Mouse (Mus musculus): Measurements from ENCODE around the gene Gm20721. TPM values are rescaled to one million over a fixed set of nuclear protein-coding genes. Genes with fewer than 3 reads are reported as not detected.
"Not testable (repeated sequence)": the region's sequence is repeated elsewhere in the genome, so short reads cannot be mapped to it uniquely, and the experiment has no call there.

Gene Gm20721
- polyA plus RNA-seq, 1 experiment from 2014 or later, result 7.5 TPM

- Histone ChIP-seq H3K4me1 (peaks cover 45% of the 10 kb centered on the region), H3K4me3 (peak overlapping the region; percentile 74), H3K27ac (replicated peaks) (peak overlapping the region; percentile 97), H3K36me3 (no peaks in the 10 kb centered on the region), H3K4me2 (replicated peaks) (peak overlapping the region; percentile 67), H3K27me3 (no peaks in the 10 kb centered on the region), H3K9ac (replicated peaks) (peak overlapping the region; percentile 94), H3K9me3 (no peaks in the 10 kb centered on the region)
- ATAC-seq (replicated peaks), result peak; percentile 21
- 48% methylated on average over 58 of the region's 58 CpGs for WGBS
Observed at GRCm38 (mm10) chr2:174328926-174329662, 17.4 kb downstream of the Gm20721 start.

GRCm38 (mm10) chr2:174328358-174328905 lies 18.1 kb downstream of the Gm20721 start:
- WGBS, result 46% methylated on average over 46 of the region's 46 CpGs
- no peaks in the 10 kb centered on the region for H3K9me3 ChIP-seq
- no peak for ATAC-seq (replicated peaks)

GRCm38 (mm10) chr2:174327295-174327981 lies 19.1 kb downstream of the Gm20721 start:
- peak; percentile 75 for ATAC-seq (replicated peaks)
- Histone ChIP-seq H3K4me2 (replicated peaks) (peak overlapping the region; percentile 67), H3K27ac (replicated peaks) (peak overlapping the region; percentile 51; the same call in 1 of the 2 replicates), H3K9me3 (no peaks in the 10 kb centered on the region), H3K27me3 (no peaks in the 10 kb centered on the region), H3K9ac (replicated peaks) (peak overlapping the region; percentile 94), H3K4me3 (peak overlapping the region; percentile 74), H3K36me3 (no peaks in the 10 kb centered on the region), H3K4me1 (peaks cover 28% of the 10 kb centered on the region)
- 57% methylated on average over 64 of the region's 64 CpGs for WGBS

More at GRCm38 (mm10) chr2:174328358-174328905, 18.1 kb downstream of the Gm20721 start:
- Histone ChIP-seq H3K36me3 (no peaks in the 10 kb centered on the region), H3K27ac (replicated peaks) (no peak overlapping the region), H3K4me1 (peaks cover 38% of the 10 kb centered on the region), H3K27me3 (no peaks in the 10 kb centered on the region), H3K9ac (replicated peaks) (peak overlapping the region; percentile 94), H3K4me3 (peak overlapping the region; percentile 74), H3K4me2 (replicated peaks) (peak overlapping the region; percentile 67)

GRCm38 (mm10) chr2:174326481-174326880 lies 20.0 kb downstream of the Gm20721 start:
- Histone ChIP-seq H3K4me1 (peaks cover 19% of the 10 kb centered on the region), H3K27ac (replicated peaks) (no peak overlapping the region), H3K9me3 (no peaks in the 10 kb centered on the region), H3K4me2 (replicated peaks) (peak overlapping the region; percentile 67), H3K9ac (replicated peaks) (peak overlapping the region; percentile 94), H3K4me3 (peak overlapping the region; percentile 74), H3K27me3 (no peaks in the 10 kb centered on the region), H3K36me3 (no peaks in the 10 kb centered on the region)
- no peak for ATAC-seq (replicated peaks)
- 63% methylated on average over 8 of the region's 8 CpGs for WGBS

- H3K4me2 ChIP-seq (replicated peaks), result no peak overlapping the region
Observed at GRCm38 (mm10) chr2:174325989-174326388, 20.5 kb downstream of the Gm20721 start.

GRCm38 (mm10) chr2:174316661-174317060 lies 29.9 kb downstream of the Gm20721 start:
- Histone ChIP-seq H3K9ac (replicated peaks) (no peak overlapping the region), H3K4me2 (replicated peaks) (no peak overlapping the region), H3K27ac (replicated peaks) (no peak overlapping the region), H3K4me3 (no peak overlapping the region), H3K36me3 (no peaks in the 10 kb centered on the region), H3K27me3 (no peaks in the 10 kb centered on the region), H3K4me1 (no peaks in the 10 kb centered on the region), H3K9me3 (no peaks in the 10 kb centered on the region)
- ATAC-seq (replicated peaks), result no peak
- 92% methylated on average over 9 of the region's 9 CpGs for WGBS

More at GRCm38 (mm10) chr2:174325989-174326388, 20.5 kb downstream of the Gm20721 start:
- no peaks in the 10 kb centered on the region for H3K27me3 ChIP-seq
- no peak overlapping the region for H3K27ac ChIP-seq (replicated peaks)
- no peaks in the 10 kb centered on the region for H3K9me3 ChIP-seq
- WGBS, result 59% methylated on average over 4 of the region's 4 CpGs
- peaks cover 15% of the 10 kb centered on the region for H3K4me1 ChIP-seq
- no peaks in the 10 kb centered on the region for H3K36me3 ChIP-seq
- H3K9ac ChIP-seq (replicated peaks), result no peak overlapping the region
- no peak for ATAC-seq (replicated peaks)
- no peak overlapping the region for H3K4me3 ChIP-seq

GRCm38 (mm10) chr2:174315445-174315844 lies 31.1 kb downstream of the Gm20721 start:
- H3K4me3 ChIP-seq; H3K9ac ChIP-seq (replicated peaks); H3K4me1 ChIP-seq; H3K4me2 ChIP-seq (replicated peaks); H3K27me3 ChIP-seq; H3K9me3 ChIP-seq; ATAC-seq (replicated peaks); H3K27ac ChIP-seq (replicated peaks); H3K36me3 ChIP-seq: not testable (repeated sequence)

- 67% methylated on average over 2 of the region's 2 CpGs for WGBS
- peak; percentile 29 for ATAC-seq (replicated peaks)
- Histone ChIP-seq H3K27me3 (no peaks in the 10 kb centered on the region), H3K36me3 (no peaks in the 10 kb centered on the region), H3K9ac (replicated peaks) (no peak overlapping the region), H3K4me3 (no peak overlapping the region), H3K4me1 (no peaks in the 10 kb centered on the region), H3K27ac (replicated peaks) (no peak overlapping the region), H3K4me2 (replicated peaks) (no peak overlapping the region), H3K9me3 (no peaks in the 10 kb centered on the region)
Observed at GRCm38 (mm10) chr2:174312661-174313060, 33.9 kb downstream of the Gm20721 start.

GRCm38 (mm10) chr2:174312118-174312647 lies 34.3 kb downstream of the Gm20721 start:
- Histone ChIP-seq H3K36me3 (no peaks in the 10 kb centered on the region), H3K9ac (replicated peaks) (no peak overlapping the region), H3K9me3 (no peaks in the 10 kb centered on the region), H3K4me1 (no peaks in the 10 kb centered on the region), H3K27ac (replicated peaks) (no peak overlapping the region), H3K4me3 (no peak overlapping the region), H3K4me2 (replicated peaks) (no peak overlapping the region), H3K27me3 (no peaks in the 10 kb centered on the region)
- ATAC-seq (replicated peaks), result peak; percentile 74
- WGBS, result 20% methylated on average over 4 of the region's 4 CpGs

GRCm38 (mm10) chr2:174311613-174312012 lies 34.9 kb downstream of the Gm20721 start:
- Histone ChIP-seq H3K4me2 (replicated peaks) (no peak overlapping the region), H3K27ac (replicated peaks) (no peak overlapping the region), H3K36me3 (no peaks in the 10 kb centered on the region), H3K4me3 (no peak overlapping the region), H3K4me1 (no peaks in the 10 kb centered on the region), H3K27me3 (no peaks in the 10 kb centered on the region), H3K9ac (replicated peaks) (no peak overlapping the region), H3K9me3 (no peaks in the 10 kb centered on the region)
- ATAC-seq (replicated peaks), result no peak
- 47% methylated on average over 1 of the region's 1 CpGs for WGBS

- Histone ChIP-seq H3K4me2 (replicated peaks) (no peak overlapping the region), H3K9ac (replicated peaks) (no peak overlapping the region), H3K4me3 (no peak overlapping the region), H3K36me3 (no peaks in the 10 kb centered on the region), H3K4me1 (no peaks in the 10 kb centered on the region), H3K27me3 (no peaks in the 10 kb centered on the region), H3K9me3 (no peaks in the 10 kb centered on the region), H3K27ac (replicated peaks) (no peak overlapping the region)
- ATAC-seq (replicated peaks), result peak; percentile 87
- 14% methylated on average over 7 of the region's 7 CpGs for WGBS
Observed at GRCm38 (mm10) chr2:174310913-174311514, 35.5 kb downstream of the Gm20721 start.

GRCm38 (mm10) chr2:174307903-174308302 lies 38.6 kb downstream of the Gm20721 start:
- 84% methylated on average over 3 of the region's 3 CpGs for WGBS
- Histone ChIP-seq H3K9ac (replicated peaks) (no peak overlapping the region), H3K4me3 (no peak overlapping the region), H3K9me3 (no peaks in the 10 kb centered on the region), H3K27ac (replicated peaks) (no peak overlapping the region), H3K4me1 (no peaks in the 10 kb centered on the region), H3K4me2 (replicated peaks) (no peak overlapping the region), H3K36me3 (no peaks in the 10 kb centered on the region), H3K27me3 (no peaks in the 10 kb centered on the region)
- no peak for ATAC-seq (replicated peaks)
